Mouse (Mus musculus): ENCODE results near the gene 1810010D01Rik.

Gene 1810010D01Rik

GRCm38 (mm10) chr7:145208006-145208405, at the start of gene 1810010D01Rik:
Gene 1810010D01Rik (minus strand): TSS chr7:145208119.
- in situ Hi-C loops (cut with MboI; ENCODE audit: low sequenced_read_pairs), result no loop called here

- in situ Hi-C loops (cut with MboI; ENCODE audit: low sequenced_read_pairs), result no loop called here
Measured at GRCm38 (mm10) chr7:145256092-145256491, 48.2 kb upstream of the 1810010D01Rik start.

GRCm38 (mm10) chr7:145253986-145254630, 46.2 kb upstream of the 1810010D01Rik start:
- in situ Hi-C loops (cut with MboI; ENCODE audit: low sequenced_read_pairs), result no loop called here

GRCm38 (mm10) chr7:145252715-145253476, 45.0 kb upstream of the 1810010D01Rik start:
- in situ Hi-C loops (cut with MboI; ENCODE audit: low sequenced_read_pairs), result no loop called here

GRCm38 (mm10) chr7:145250225-145250624, 42.3 kb upstream of the 1810010D01Rik start:
- in situ Hi-C loops (cut with MboI; ENCODE audit: low sequenced_read_pairs), result no loop called here

GRCm38 (mm10) chr7:145248911-145249310, 41.0 kb upstream of the 1810010D01Rik start:
- in situ Hi-C loops (cut with MboI; ENCODE audit: low sequenced_read_pairs), result no loop called here

GRCm38 (mm10) chr7:145242851-145243712, 35.2 kb upstream of the 1810010D01Rik start:
- in situ Hi-C loops (cut with MboI; ENCODE audit: low sequenced_read_pairs), result loop anchor here (5.0 kb wide), 1 partner anchor 306 kb away; the partner anchor contains the start of gene Ccnd1

- in situ Hi-C loops (cut with MboI; ENCODE audit: low sequenced_read_pairs), result loop anchor here (5.0 kb wide), 1 partner anchor 305 kb away; the partner anchor contains the start of gene Ccnd1
Measured at GRCm38 (mm10) chr7:145242028-145242427, 34.1 kb upstream of the 1810010D01Rik start.

- in situ Hi-C loops (cut with MboI; ENCODE audit: low sequenced_read_pairs), result loop anchor here (5.0 kb wide), 1 partner anchor 304 kb away; the partner anchor contains the start of gene Ccnd1
Measured at GRCm38 (mm10) chr7:145240929-145241328, 33.0 kb upstream of the 1810010D01Rik start.

- in situ Hi-C loops (cut with MboI; ENCODE audit: low sequenced_read_pairs), result loop anchor here (5.0 kb wide), 1 partner anchor 303 kb away; the partner anchor contains the start of gene Ccnd1
Measured at GRCm38 (mm10) chr7:145239736-145240505, 32.0 kb upstream of the 1810010D01Rik start.

GRCm38 (mm10) chr7:145239145-145239544, 31.2 kb upstream of the 1810010D01Rik start:
- in situ Hi-C loops (cut with MboI; ENCODE audit: low sequenced_read_pairs), result no loop called here

GRCm38 (mm10) chr7:145234841-145235790, 27.2 kb upstream of the 1810010D01Rik start:
- in situ Hi-C loops (cut with MboI; ENCODE audit: low sequenced_read_pairs), result no loop called here

GRCm38 (mm10) chr7:145231659-145232058, 23.7 kb upstream of the 1810010D01Rik start:
- in situ Hi-C loops (cut with MboI; ENCODE audit: low sequenced_read_pairs), result no loop called here

- in situ Hi-C loops (cut with MboI; ENCODE audit: low sequenced_read_pairs), result no loop called here
Measured at GRCm38 (mm10) chr7:145226641-145227040, 18.7 kb upstream of the 1810010D01Rik start.

- in situ Hi-C loops (cut with MboI; ENCODE audit: low sequenced_read_pairs), result no loop called here
Measured at GRCm38 (mm10) chr7:145225626-145226025, 17.7 kb upstream of the 1810010D01Rik start.

GRCm38 (mm10) chr7:145221841-145222689, 14.1 kb upstream of the 1810010D01Rik start:
- in situ Hi-C loops (cut with MboI; ENCODE audit: low sequenced_read_pairs), result no loop called here

GRCm38 (mm10) chr7:145221346-145221745, 13.4 kb upstream of the 1810010D01Rik start:
- in situ Hi-C loops (cut with MboI; ENCODE audit: low sequenced_read_pairs), result no loop called here

- in situ Hi-C loops (cut with MboI; ENCODE audit: low sequenced_read_pairs), result no loop called here
Measured at GRCm38 (mm10) chr7:145219420-145219831, 11.5 kb upstream of the 1810010D01Rik start.

Measured in CH12F3 (cell line).